Mouse (Mus musculus): Measurements from ENCODE around the gene H6pd. TPM values are rescaled to one million over a fixed set of nuclear protein-coding genes. Genes with fewer than 3 reads are reported as not detected.

H6pd gene
- total RNA-seq, 2 experiments from 2014 or later, result 11.5 to 12.2 TPM

GRCm38 (mm10) chr4:150029885-150030284 is 21.1 kb upstream of the H6pd start:
- no peak for DNase-seq (ENCODE audit: low spot score in 2 of 2)

DNA sequence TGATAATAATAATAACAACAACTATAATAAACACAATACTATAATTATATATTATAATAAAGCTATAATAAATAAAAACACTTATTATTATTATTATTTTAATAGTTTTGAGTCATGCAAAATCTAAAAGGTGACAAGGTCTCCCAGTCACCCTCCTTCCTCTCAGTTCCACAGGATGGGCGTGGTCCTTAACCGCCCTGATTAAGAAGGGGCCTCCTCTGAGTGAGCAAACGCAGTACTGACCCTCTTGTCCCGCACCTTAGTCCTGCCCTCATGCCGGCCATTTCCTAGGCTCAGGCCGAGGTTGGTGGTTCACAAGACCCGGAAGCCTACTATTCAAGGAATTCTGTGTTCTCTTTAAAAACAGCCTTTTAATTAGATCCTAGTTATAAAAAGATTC is 14.7 kb upstream of the H6pd start:
- no peak for DNase-seq (ENCODE audit: low spot score in 2 of 2)

DNA sequence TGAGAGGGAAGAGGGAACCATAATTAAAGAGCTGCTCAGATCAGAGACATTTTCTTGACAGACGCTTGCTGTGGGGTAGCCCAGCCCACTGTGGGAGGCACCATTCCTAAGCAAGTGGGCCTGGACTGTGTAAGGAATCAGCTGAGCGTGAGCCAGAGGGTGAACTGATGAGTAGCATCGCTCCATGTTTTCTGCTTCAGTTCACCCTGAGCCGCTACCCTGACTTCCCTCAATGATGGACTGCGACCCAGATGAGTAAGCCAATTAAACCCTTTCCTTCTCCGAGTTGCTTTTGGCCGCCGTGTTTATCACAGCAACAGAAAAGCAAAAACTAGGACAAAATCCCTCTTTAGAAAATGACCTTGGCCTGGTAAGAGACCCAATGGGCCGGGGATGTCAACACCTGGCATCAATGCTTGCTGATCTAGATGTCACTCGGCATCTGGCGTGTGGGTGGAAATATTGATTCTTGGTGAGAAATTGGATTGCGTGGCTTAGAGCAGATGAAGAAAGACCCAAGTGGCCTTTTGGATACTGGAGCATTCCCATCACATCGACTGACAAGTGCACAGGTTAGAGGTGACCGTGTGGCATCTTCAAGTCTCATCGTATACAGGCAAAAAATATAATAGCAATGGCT is 11.0 kb upstream of the H6pd start:
- no peak for DNase-seq (ENCODE audit: low spot score in 2 of 2)

- no peak for DNase-seq (ENCODE audit: low spot score in 2 of 2)
Observed at GRCm38 (mm10) chr4:150015436-150015835, 6.6 kb upstream of the H6pd start.

DNA sequence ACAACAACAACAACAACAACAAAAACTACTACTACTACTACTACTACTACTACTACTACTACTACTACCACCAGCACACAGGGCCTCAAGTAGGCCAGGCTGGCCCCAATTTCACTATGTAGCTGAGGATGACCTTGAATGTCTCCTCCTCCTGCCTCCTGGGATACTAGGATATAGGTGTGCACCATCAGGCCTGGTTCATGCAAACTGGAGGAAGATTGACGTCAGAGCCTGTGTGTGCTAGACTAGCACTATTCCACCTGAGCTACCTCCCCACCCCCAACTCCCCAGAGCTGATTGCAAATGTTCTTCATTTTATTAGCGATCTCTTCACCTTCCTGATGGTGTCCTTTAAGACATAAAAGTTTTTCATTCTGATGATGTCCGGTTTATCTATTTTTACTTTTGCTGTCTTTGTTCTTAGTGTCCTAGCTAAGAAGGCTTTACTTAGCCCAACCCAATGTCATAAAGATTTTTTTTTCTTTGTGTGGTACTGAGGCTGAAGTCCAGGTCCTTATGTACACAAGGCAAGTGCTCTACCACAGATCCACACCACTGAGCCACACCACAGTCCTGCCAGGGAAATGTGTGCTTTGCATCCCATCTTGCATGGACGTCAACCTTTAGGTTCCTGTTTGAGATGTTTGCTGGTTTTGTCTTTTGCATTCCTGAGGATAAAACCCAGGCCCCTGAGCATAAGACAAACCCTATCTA is 5.7 kb upstream of the H6pd start:
- DNase-seq (ENCODE audit: low spot score in 2 of 2), result no peak

- no peak for DNase-seq (ENCODE audit: low spot score in 2 of 2)
Observed at GRCm38 (mm10) chr4:150013805-150014204, 5.0 kb upstream of the H6pd start.

DNA sequence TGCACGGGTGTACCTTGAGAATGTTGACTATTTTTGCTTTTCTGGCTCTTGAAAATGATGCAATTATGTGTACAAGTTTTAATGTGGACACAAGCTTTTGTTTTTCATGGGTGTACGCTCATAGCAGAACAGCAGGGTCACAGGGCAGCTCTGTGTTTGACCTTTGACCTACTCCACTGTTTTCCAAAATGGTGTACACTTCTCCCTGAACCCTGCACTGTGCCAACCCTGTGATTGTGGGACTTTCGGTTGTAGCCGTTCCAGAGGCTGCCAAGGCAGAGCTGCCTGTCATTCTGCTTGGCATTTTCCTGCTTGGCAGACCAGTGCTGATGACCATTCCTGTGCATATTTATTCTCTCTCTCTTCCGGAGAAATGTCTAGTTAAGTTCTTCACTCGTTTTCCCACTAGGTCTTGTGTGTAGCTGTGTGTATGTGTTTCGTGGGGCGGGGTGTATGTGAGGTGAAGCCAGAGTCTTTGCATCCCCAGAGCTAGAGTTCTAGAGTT is 4.4 kb upstream of the H6pd start:
- DNase-seq (ENCODE audit: low spot score in 2 of 2), result no peak

GRCm38 (mm10) chr4:150012322-150012723 is 3.5 kb upstream of the H6pd start:
- no peak for DNase-seq (ENCODE audit: low spot score in 2 of 2)

DNA sequence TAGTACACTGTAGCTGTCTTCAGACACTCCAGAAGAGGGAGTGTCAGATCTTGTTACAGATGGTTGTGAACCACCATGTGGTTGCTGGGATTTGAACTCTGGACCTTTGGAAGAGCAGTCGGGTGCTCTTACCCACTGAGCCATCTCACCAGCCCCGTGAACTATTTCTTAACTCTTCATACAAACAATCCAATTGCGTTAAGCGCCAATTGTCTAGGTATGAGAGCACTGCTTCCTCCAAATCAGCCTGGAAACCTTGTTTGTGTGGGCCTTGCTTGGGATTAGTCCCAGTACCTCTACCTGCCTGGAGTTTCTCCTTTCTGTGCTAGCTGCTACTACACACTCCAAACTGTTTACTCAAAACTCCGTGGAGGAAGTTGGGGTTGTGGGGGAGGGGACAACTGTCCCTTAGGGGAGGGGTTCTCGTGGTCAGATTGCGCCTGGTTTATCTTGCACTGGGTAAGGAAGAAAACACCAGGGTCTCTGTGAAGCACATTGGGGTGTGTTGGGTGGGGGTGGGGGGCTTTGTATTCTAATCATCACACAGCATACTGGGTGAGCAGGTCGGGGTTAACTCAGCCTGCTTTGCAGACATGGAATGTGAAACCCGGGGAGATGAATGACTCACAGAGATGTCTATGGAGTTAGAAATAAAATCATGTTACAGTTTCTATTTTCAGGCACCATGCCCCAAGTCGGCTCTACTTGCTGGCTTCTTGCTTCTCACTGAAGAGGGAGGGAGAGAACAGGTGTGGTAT is 2.9 kb upstream of the H6pd start:
- no peak for DNase-seq (ENCODE audit: low spot score in 2 of 2)

DNA sequence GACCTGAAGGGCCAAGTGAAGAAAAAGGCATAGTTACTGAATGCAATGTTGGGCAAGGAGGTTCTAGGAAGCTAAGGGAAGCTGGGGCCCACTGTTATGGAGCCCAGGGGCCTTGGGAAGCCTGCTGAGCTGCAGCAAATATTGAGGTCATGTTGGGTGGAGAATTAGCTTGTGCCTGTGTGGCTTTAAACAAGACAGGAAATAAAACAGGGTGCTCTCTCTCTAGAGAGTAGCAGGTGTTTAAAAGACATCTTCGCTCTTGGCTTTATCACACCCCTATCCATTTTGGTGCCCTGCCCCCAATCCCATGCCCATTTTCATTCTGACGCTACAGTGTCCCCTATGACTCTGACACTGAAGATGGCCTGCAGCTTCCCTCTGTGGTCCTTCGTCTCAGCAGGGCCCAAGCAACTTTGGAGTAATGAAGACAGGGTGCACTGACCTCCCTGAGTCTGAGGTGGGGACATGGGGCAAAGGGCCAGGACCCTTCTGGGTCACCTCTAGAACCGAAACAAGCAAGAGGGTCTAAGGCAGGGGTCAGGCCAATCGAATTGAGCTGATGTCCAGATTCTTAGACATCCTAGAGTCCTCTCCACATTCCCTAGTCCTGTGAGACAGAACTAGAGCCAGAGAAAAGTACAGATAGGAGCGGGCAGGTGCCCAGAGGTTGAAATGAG is 1.4 kb upstream of the H6pd start:
- DNase-seq (ENCODE audit: low spot score in 2 of 2), result no peak

DNA sequence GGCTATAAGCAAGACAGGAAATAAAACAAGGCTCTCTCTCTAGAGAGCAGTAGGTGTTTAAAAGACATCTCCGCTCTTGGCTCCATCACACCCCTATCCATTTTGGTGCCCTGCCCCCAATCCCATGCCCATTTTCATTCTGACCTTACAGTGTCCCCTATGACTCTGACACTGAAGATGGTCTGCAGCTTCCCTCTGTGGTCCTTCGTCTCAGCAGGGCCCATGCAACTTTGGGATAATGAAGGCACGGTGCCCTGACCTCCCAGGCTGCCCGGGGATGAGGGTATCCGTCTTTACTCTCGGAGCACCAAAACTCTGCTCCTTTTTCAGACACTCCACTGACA is 736 bp upstream of the H6pd start:
- DNase-seq (ENCODE audit: low spot score in 2 of 2), result no peak

DNA sequence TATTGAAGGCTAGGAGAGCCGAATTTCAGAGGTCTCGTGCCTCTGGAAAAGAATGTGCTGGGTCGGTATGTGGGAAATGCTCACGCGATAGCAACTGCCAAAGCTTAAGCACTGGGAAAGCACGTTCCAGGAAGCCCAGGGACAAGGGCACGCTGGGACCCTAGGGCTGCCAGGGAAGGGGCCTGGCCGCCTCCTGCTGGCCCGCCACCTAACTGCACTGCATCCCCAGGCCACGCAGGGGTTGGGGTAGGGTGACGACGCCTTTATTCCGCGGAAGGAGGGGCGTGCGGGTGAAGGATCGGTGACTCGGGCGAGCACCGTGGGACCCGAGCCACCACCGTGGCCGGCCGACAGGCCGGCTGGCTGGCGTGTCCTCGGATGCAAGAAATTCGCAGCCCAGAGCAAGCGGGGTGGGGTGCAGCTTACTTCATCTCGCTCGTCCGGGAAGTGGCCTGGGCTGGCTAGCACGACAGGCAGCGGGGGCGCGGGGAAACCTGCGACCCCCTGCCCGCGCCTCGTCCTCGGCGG is 434 bp downstream of the H6pd start:
- peak; percentile 53 to 67 for DNase-seq (ENCODE audit: low spot score in 2 of 2)

DNA sequence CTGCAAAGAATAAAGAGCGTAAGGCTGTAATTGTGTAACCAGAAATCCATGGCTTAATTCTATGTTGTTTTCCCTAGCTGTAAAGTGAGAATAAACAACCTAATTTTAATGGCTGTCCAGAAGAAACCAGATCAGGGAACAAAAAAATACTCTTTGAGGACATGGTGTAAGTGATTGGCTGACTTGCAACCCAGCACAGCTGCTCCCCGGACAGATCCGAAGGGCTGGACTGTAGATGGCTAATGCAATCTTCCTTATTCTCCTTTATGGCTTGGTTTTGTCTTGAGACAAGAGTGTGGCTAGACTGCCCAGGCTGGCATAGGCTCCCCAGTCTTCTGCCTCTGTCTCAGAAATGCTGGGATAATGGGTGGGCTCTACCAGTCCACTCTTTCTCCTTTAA is 1.4 kb downstream of the H6pd start:
- no peak for DNase-seq (ENCODE audit: low spot score in 2 of 2)

GRCm38 (mm10) chr4:150006991-150007390 is 1.8 kb downstream of the H6pd start:
- DNase-seq (ENCODE audit: low spot score in 2 of 2), result no peak

DNA sequence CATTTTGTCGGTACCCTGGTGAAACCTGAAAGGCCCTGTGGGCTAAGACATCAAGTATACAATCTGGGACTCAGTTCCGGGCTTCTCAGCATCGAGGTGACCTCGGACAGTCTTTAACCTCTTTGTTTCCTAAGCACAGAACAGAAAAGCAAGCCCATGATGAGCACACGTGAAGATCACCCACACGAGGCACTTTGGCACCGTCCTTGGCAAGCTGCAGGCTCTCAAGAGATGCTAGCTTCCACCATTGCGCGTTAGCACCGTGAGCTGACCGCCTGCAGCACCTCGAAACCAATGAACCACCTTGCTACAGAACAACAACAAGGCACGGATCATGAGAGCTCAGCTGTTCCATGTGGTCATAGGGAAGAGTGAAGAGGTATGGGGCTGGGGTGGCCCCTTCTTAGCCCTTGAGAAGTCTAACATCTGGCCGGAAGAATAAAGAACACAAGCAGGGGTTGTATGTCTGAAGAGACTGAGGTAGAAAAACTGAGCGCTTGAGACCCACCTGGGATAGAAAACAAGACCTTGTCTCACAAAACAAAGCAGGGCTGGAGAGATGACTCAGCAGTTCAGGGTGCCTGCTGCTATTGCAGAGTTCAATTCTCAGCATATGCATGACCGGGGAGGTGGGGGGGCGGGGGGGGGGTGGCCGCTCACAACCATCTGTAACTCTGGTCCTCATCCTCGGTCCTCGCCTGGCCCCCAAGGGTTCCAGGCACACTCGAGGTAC is 2.5 kb downstream of the H6pd start:
- no peak for DNase-seq (ENCODE audit: low spot score in 2 of 2)

DNA sequence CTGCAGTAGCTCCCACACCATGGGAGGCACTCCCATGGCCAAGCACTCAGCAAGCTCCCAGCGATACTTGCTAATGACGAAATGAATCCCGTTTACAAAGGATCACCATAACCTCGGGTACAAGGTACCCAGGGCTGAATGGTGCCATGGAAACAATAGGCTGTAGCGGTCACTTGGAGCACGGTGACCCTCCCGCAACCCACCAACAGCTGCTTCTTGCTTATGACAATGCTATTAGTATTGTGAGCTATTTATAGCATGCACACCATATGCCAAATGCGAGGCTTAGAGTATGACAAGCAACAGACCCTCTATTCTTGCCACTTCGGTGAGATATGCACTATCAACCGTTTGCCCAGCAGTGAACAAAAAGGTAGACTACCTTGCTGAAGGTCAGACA is 3.6 kb downstream of the H6pd start:
- DNase-seq (ENCODE audit: low spot score in 2 of 2), result no peak

- DNase-seq (ENCODE audit: low spot score in 2 of 2), result no peak
Observed at GRCm38 (mm10) chr4:150003641-150004040, 5.2 kb downstream of the H6pd start.

- DNase-seq (ENCODE audit: low spot score in 2 of 2), result no peak
Observed at GRCm38 (mm10) chr4:150003021-150003580, 5.7 kb downstream of the H6pd start.

- DNase-seq (ENCODE audit: low spot score in 2 of 2), result no peak
Observed at GRCm38 (mm10) chr4:150002021-150002528, 6.7 kb downstream of the H6pd start.

- DNase-seq (ENCODE audit: low spot score in 2 of 2), result no peak
Observed at GRCm38 (mm10) chr4:150001221-150001860, 7.5 kb downstream of the H6pd start.

Data from layer of hippocampus, postnatal 14 days (tissue).